Mouse (Mus musculus) forebrain, embryonic 14.5 days (tissue): ENCODE measurements around the gene Camk1g. TPM values are rescaled to one million over a fixed set of nuclear protein-coding genes. Genes with fewer than 3 reads are reported as not detected.
A peak's percentile ranks its signal among the peaks of the same experiment; 100 is the strongest.

Source experiments
- ATAC-seq: fragments of 200-750 bp; cut with Nextera tagmentation; 2 replicates; pipeline ENCODE4 v1.8.0; 2017; ENCODE audit warnings: mild to moderate bottlenecking, moderate library complexity
- DNase-seq: peaks from one replicate; pipeline ENCODE4 v3.0.0-alpha.2; 2015; ENCODE audit warnings: low spot score
- H3K27ac ChIP-seq: fragments of 300-500 bp; sonication (generic); 2 replicates; pipeline ENCODE4 v1.5.1; 2014; ENCODE audit warnings: low read depth, mild to moderate bottlenecking, control low read depth, low read length, moderate library complexity
- H3K27me3 ChIP-seq: fragments of 300-500 bp; sonication (generic); replicated peaks from 2 replicates; pipeline ENCODE4 v1.6.1; 2014; ENCODE audit warnings: low read length, control low read depth, mixed read lengths; ENCODE audit not compliant: control insufficient read depth, insufficient read depth
- H3K36me3 ChIP-seq: fragments of 300-500 bp; sonication (generic); 2 replicates; pipeline ENCODE4 v1.6.1; 2014; ENCODE audit warnings: low read length, control low read depth; ENCODE audit not compliant: control insufficient read depth, insufficient read depth
- H3K4me1 ChIP-seq: fragments of 300-500 bp; sonication (generic); 2 replicates; pipeline ENCODE4 v1.6.1; 2014; ENCODE audit warnings: antibody characterized with exemption, low read length, control low read depth; ENCODE audit not compliant: control insufficient read depth, insufficient read depth
- H3K4me2 ChIP-seq: fragments of 300-500 bp; sonication (generic); 2 replicates; pipeline ENCODE4 v1.6.1; 2014; ENCODE audit warnings: mild to moderate bottlenecking, control low read depth, low read length
- H3K4me3 ChIP-seq: fragments of 300-500 bp; sonication (generic); 2 replicates; pipeline ENCODE4 v1.5.1; 2014; ENCODE audit warnings: low read depth, low read length, control low read depth
- H3K9ac ChIP-seq: fragments of 300-500 bp; sonication (generic); 2 replicates; pipeline ENCODE4 v1.6.1; 2014; ENCODE audit warnings: mild to moderate bottlenecking, low read length, control low read depth, moderate library complexity
- H3K9me3 ChIP-seq: fragments of 300-500 bp; sonication (generic); replicated peaks from 2 replicates; pipeline ENCODE4 v1.6.1; 2016; ENCODE audit warnings: low read length, control low read depth, mixed read lengths; ENCODE audit not compliant: control insufficient read depth
- WGBS: fragments of 180-500 bp; shearing (Covaris S2); extraction: QIAGEN DNeasy Blood & Tissue Kit; methylation state at CpG from one replicate; pipeline ENCODE4 v1.1.7; 2014; 5-methylcytosine and 5-hydroxymethylcytosine counted together
- polyA plus RNA-seq: library from polyadenylated mRNA; unstranded; fragments of >200 nt; fragmentation: Nextera tagmentation; extraction: Ambion mirVana; gene quantifications from 2 replicates; pipeline ENCODE4 v1.2.1, GENCODE M21; 2014

Gene Camk1g
- polyA plus RNA-seq, 1 experiment from 2014 or later, result 36.1 TPM

GRCm38 (mm10) chr1:193332671-193333070 lies 37.4 kb downstream of the Camk1g start:
- H3K9ac ChIP-seq, result no peak overlapping the region
- no peak for ATAC-seq
- H3K9me3 ChIP-seq, result no peaks in the 10 kb centered on the region
- H3K4me1 ChIP-seq, result peaks cover 10% of the 10 kb centered on the region; the same call in 1 of the 2 replicates
- no peaks in the 10 kb centered on the region for H3K36me3 ChIP-seq
- H3K27me3 ChIP-seq, result no peaks in the 10 kb centered on the region
- 77% methylated on average over 1 of the region's 1 CpGs for WGBS
- no peak for DNase-seq
- H3K27ac ChIP-seq, result no peak overlapping the region
- no peak overlapping the region for H3K4me2 ChIP-seq
- H3K4me3 ChIP-seq, result no peak overlapping the region

GRCm38 (mm10) chr1:193332018-193332417 lies 38.1 kb downstream of the Camk1g start:
- no peak overlapping the region for H3K4me3 ChIP-seq
- DNase-seq (no peak), ATAC-seq (no peak)
- H3K4me2 ChIP-seq, result no peak overlapping the region
- H3K27me3 ChIP-seq, result no peaks in the 10 kb centered on the region
- H3K4me1 ChIP-seq, result peaks cover 10% of the 10 kb centered on the region; the same call in 1 of the 2 replicates
- no peaks in the 10 kb centered on the region for H3K36me3 ChIP-seq
- H3K27ac ChIP-seq, result no peak overlapping the region
- no peak overlapping the region for H3K9ac ChIP-seq
- H3K9me3 ChIP-seq, result no peaks in the 10 kb centered on the region
- 88% methylated on average over 13 of the region's 13 CpGs for WGBS

- no peak for ATAC-seq
- Histone ChIP-seq H3K36me3 (no peaks in the 10 kb centered on the region), H3K27me3 (no peaks in the 10 kb centered on the region), H3K4me3 (no peak overlapping the region), H3K9me3 (no peaks in the 10 kb centered on the region), H3K4me1 (peaks cover 10% of the 10 kb centered on the region; the same call in 1 of the 2 replicates), H3K4me2 (no peak overlapping the region), H3K27ac (no peak overlapping the region; the same call in 1 of the 2 replicates), H3K9ac (no peak overlapping the region)
- no peak for DNase-seq
- WGBS, result 77% methylated on average over 7 of the region's 7 CpGs
Measured at GRCm38 (mm10) chr1:193330626-193331025, 39.5 kb downstream of the Camk1g start.

- no peaks in the 10 kb centered on the region for H3K27me3 ChIP-seq
- peaks cover 10% of the 10 kb centered on the region; the same call in 1 of the 2 replicates for H3K4me1 ChIP-seq
- DNase-seq (peak; percentile 91), ATAC-seq (peak; percentile 94)
- H3K9me3 ChIP-seq, result no peaks in the 10 kb centered on the region
- H3K9ac ChIP-seq, result no peak overlapping the region
- no peak overlapping the region; the same call in 1 of the 2 replicates for H3K4me2 ChIP-seq
- no peaks in the 10 kb centered on the region for H3K36me3 ChIP-seq
- no peak overlapping the region; the same call in 1 of the 2 replicates for H3K27ac ChIP-seq
- 25% methylated on average over 10 of the region's 10 CpGs for WGBS
- no peak overlapping the region for H3K4me3 ChIP-seq
Measured at GRCm38 (mm10) chr1:193330172-193330571, 39.9 kb downstream of the Camk1g start.

- no peak for ATAC-seq
- DNase-seq, result no peak
- H3K27me3 ChIP-seq, result no peaks in the 10 kb centered on the region
- no peak overlapping the region; the same call in 1 of the 2 replicates for H3K4me2 ChIP-seq
- H3K4me3 ChIP-seq, result no peak overlapping the region
- H3K4me1 ChIP-seq, result peaks cover 8% of the 10 kb centered on the region; the same call in 1 of the 2 replicates
- H3K9ac ChIP-seq, result no peak overlapping the region
- H3K27ac ChIP-seq, result no peak overlapping the region
- H3K36me3 ChIP-seq, result no peaks in the 10 kb centered on the region
- no peaks in the 10 kb centered on the region for H3K9me3 ChIP-seq
- 72% methylated on average over 9 of the region's 9 CpGs for WGBS
Measured at GRCm38 (mm10) chr1:193329557-193329956, 40.5 kb downstream of the Camk1g start.

- Histone ChIP-seq H3K4me3 (no peak overlapping the region), H3K9ac (no peak overlapping the region), H3K27me3 (no peaks in the 10 kb centered on the region), H3K9me3 (no peaks in the 10 kb centered on the region), H3K4me2 (no peak overlapping the region), H3K27ac (no peak overlapping the region), H3K36me3 (no peaks in the 10 kb centered on the region), H3K4me1 (peaks cover 4% of the 10 kb centered on the region; the same call in 1 of the 2 replicates)
- WGBS, result 75% methylated on average over 5 of the region's 5 CpGs
- ATAC-seq (no peak), DNase-seq (no peak)
Measured at GRCm38 (mm10) chr1:193327686-193328085, 42.4 kb downstream of the Camk1g start.

- ATAC-seq, result no peak
- 42% methylated on average over 1 of the region's 1 CpGs for WGBS
- H3K27ac ChIP-seq, result no peak overlapping the region
- H3K9ac ChIP-seq, result no peak overlapping the region
- no peaks in the 10 kb centered on the region for H3K9me3 ChIP-seq
- no peak overlapping the region for H3K4me3 ChIP-seq
- peaks cover 4% of the 10 kb centered on the region; the same call in 1 of the 2 replicates for H3K4me1 ChIP-seq
- no peaks in the 10 kb centered on the region for H3K27me3 ChIP-seq
- DNase-seq, result no peak
- H3K36me3 ChIP-seq, result no peaks in the 10 kb centered on the region
- H3K4me2 ChIP-seq, result no peak overlapping the region
Measured at GRCm38 (mm10) chr1:193327216-193327615, 42.9 kb downstream of the Camk1g start.

- 80% methylated on average over 7 of the region's 7 CpGs for WGBS
- DNase-seq, result no peak
- H3K4me1 ChIP-seq, result peaks cover 4% of the 10 kb centered on the region; the same call in 1 of the 2 replicates
- no peak overlapping the region for H3K9ac ChIP-seq
- ATAC-seq, result no peak
- H3K4me2 ChIP-seq, result no peak overlapping the region
- no peaks in the 10 kb centered on the region for H3K36me3 ChIP-seq
- H3K9me3 ChIP-seq, result no peaks in the 10 kb centered on the region
- H3K27me3 ChIP-seq, result no peaks in the 10 kb centered on the region
- H3K27ac ChIP-seq, result no peak overlapping the region
- no peak overlapping the region for H3K4me3 ChIP-seq
Measured at GRCm38 (mm10) chr1:193326456-193327145, 43.5 kb downstream of the Camk1g start.

GRCm38 (mm10) chr1:193325891-193326290 lies 44.2 kb downstream of the Camk1g start:
- H3K4me2 ChIP-seq, result no peak overlapping the region
- H3K9ac ChIP-seq, result no peak overlapping the region
- DNase-seq (no peak), ATAC-seq (no peak)
- no peak overlapping the region for H3K4me3 ChIP-seq
- WGBS, result 91% methylated on average over 6 of the region's 6 CpGs
- no peaks in the 10 kb centered on the region for H3K36me3 ChIP-seq
- no peaks in the 10 kb centered on the region for H3K9me3 ChIP-seq
- peaks cover 4% of the 10 kb centered on the region; the same call in 1 of the 2 replicates for H3K4me1 ChIP-seq
- no peak overlapping the region for H3K27ac ChIP-seq
- H3K27me3 ChIP-seq, result no peaks in the 10 kb centered on the region
